Mouse (Mus musculus) cerebellum, adult (tissue): ENCODE results near the gene Stn1.

Experiments
- ATAC-seq: cut with Nextera tagmentation; 2 replicates; pipeline ENCODE4 v1.9.2; 2017; ENCODE audit warnings: mild to moderate bottlenecking, moderate library complexity, mixed read lengths; ENCODE audit not compliant: insufficient number of reproducible peaks, low FRiP score, low TSS enrichment

Stn1 gene

DNA sequence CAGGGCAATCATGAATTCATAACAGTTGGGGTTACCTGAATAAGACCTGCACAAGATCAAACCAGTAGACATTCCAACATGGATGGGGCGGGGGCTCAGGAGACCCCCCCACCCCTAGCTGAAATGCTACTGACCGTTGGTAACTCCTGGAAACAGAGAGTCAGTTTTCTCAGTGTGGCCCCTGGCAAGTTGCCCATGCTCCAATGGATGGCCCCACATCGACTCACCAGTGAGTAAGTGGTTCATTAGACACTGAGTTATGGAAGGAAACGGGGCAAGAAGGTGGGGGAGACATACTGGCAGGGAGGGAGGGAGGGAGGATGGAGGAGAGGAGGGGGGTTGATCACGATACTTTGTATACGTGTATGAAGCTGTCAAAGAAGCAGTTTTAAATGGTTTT lies 81.3 kb downstream of the Stn1 start:
- ATAC-seq, result no peak

DNA sequence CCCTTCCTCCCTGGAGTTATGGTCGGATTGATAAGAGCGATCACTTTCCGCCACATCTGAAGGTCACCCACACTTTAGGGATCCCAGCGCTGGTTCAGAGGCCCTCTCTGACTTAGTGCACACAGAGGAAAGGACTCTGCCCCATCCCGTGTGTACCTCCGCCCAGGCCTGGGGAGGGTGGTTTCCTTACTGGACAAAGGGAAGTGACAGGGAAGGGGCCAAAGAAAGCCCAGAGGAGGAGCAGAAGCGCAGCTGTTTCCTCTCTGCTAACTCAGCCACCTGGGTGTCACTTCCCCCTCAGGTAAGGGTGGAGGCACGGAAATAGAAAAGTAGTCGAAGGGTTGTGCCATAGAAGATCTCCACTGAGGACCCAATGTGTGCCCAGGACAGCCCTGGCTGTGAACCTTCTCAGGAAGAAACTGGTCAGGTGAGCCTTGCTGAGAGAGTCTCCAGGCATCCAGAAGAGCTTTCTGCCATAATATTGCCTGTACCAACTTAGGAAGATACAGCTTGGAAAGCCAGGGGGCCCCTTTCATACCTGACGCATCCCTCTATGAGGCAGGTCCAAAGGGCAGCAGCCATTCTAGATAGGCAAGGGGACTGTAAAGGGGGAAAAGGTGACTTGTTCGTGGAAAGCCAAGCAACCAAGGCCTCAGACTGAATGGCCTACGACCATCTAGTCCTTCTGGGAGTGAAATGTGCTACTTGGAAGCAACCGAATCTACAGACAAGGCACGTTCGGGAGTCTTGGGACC lies 82.1 kb downstream of the Stn1 start:
- no peak for ATAC-seq

DNA sequence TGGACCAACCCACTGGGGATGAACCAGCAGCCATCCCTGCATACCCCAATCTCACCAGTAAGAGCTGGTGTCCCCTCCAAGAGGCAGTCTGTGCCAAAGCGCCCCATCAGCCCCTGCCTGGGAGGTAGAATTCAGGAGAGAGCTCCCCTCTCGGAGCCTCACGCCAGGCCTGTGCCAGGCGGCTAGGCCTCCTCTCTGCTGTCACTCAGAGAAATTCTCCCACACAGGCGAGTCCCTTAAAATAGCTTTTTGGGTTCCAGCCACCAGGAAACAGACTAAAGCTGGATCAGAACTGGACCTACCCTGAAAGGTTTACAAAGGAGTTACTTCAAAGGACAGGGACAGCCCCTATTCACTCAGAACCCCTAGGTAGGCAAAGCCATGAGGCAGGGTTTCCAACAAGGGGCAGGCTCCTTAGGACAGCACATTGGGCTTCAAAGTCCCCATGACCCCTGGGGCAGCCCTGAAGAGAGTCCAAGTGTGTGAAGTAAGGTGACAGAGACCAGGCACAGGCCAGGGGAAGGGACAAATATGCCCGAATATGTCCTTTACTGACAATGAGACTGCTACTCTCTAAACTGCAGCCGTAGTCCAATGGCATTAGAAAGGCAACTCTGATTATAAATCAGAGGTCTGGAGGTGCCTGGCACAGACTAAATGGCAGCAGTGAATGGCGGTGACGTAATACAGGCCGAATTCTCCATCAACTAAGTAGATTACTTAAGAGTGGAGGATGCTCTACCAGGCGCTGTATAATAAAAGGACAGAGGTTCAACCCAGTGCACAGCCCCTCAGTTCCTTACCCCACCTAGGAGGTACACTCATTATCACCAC lies 82.9 kb downstream of the Stn1 start:
- no peak for ATAC-seq

DNA sequence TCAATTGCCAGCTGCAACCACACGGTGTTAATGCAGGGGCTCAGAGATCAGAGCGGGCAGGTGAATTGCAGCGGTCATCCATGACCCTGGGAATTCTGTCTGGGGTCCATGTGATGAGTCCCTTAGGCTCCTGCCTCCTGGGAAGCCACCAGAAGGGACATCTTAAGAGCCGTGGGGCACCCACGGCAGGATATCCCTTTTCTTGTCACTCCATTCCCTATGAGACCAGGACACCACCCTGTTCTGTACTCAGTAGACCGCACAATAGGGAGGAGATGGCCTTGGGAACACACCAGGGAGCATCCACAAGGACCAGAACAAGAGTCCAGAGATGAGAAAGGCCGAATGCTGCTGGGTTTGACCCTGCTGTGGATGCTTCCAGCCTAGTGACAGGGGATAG lies 84.0 kb downstream of the Stn1 start:
- ATAC-seq, result no peak

DNA sequence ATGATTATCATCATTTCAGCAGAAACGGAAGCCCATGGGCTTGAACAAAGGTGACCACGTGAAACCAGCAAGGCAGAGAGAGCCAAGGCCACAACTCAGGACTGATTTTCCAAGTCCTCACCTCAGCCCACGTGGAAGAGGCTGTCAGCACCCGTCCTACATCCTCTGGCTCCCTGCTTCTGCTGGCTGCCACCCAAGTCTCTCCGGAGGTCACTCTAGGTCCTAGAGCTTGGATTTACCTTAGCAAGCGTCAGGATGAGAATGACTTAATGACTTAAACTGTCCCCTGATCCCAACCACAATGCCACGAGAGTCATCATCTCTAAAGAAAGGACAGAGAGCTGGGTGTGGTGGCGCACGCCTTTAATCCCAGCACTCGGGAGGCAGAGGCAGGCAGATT lies 84.6 kb downstream of the Stn1 start:
- no peak for ATAC-seq

DNA sequence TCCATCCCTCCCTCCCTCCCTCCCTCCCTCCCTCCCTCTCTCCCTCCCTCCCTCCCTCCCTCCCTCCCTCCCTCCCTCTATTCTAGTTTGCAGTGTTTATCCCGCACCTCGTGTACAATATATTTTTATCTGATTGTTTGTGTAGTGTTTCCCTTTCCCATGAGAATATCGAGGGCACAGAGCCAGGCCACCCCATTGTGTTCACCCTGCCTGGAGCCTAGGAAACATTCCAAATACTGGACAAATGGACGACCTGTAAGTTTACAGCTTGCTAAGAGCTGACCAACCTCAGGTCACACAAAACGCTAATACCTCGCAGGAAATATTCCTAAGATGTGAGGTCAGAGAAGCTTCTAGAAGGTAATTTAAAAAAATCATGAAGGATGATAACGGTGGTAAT lies 85.1 kb downstream of the Stn1 start:
- ATAC-seq, result no peak

DNA sequence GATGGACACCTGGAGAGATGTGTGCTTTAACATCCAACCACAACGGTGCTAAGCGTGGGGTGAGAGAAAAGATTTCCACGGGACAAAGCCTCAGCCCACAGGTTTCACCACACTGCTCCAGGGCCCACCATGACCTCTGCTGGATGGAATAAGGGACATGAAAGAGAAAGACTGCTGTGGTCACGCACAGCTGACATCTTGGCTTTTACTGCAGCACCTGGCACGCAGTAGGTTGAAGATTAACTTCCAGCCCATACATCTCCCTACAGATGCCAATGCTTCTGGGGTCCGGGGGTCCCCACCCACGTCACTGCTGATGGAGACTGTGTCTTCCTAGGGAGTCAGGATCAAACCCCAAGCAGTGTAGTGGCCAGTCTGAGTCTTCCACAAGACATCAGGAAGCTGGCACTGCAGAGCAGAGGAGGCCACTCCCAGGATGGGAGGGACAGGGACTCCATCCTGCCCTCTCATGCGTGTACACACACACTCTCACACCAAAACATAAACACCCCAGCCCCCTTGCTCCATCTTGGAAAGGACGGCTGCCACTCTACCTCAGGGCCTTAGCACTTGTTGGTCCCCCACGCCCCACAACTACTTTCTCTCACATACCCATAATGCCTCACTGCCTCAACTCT lies 85.7 kb downstream of the Stn1 start:
- no peak for ATAC-seq
